Mouse (Mus musculus): Measurements from ENCODE around the gene Neurl4.

- TF ChIP-seq CTCF (IDR thresholded peaks at IDR 0.05; ENCODE audit: low read depth, low read length) = no peak
- TF ChIP-seq POLR2A (IDR thresholded peaks at IDR 0.05; ENCODE audit: borderline replicate concordance, low read depth, low read length) = no peak
Observed at GRCm38 (mm10) chr11:69932254-69932653, 31.4 kb downstream of the Neurl4 start.
